Mouse (Mus musculus) lung, postnatal 0 days (tissue): ENCODE data around the gene Wdr77.
A peak's percentile ranks its signal among the peaks of the same experiment; 100 is the strongest.

Experiments used
- CTCF ChIP-seq: IDR thresholded peaks from 2 replicates; pipeline ENCODE4 v1.5.1; 2016; ENCODE audit warnings: antibody characterized with exemption, mild to moderate bottlenecking
- EP300 ChIP-seq: IDR thresholded peaks from 2 replicates; pipeline ENCODE4 v1.6.1; 2016; ENCODE audit warnings: antibody characterized with exemption, mild to moderate bottlenecking, control low read depth

DNA sequence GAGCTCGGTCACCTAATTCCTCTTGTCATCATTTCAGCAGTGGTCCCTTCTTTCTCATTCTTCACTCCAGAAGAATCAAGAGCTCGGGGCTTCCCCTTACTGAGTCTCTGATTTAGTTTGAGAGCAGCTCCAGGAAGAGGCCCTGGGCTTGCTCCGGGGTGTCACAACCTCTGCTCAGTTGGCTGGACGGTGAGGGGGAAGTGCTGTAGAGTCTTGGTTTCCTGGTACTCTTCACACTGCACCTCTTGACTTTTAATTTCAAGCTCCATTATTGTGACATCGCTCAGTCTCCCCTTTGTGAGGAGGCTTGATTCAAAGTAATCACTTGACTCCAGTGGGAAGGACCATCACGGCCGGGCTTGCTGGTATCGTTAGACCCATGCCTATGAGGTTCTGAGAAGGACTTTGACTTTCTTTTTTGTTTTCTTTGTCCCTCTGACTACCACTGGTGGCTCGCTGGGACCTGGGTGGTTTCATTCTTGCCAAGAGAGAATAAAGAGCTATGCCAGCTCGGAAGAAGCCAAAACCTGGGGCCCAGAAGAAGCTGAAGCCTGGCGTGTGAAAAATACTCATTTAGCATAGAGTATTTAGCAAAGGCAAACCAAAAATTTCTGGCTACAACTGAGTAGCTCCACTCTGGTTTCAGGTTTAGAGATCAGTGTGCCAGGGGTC is 48.5 kb upstream of the Wdr77 start:
- TF ChIP-seq CTCF, result no peak
- TF ChIP-seq EP300, result peak; percentile 40; the same call in 1 of the 2 replicates
